Mouse (Mus musculus) C2C12 (cell line): ENCODE results near the gene Pawr. TPM values are rescaled to one million over a fixed set of nuclear protein-coding genes. Genes with fewer than 3 reads are reported as not detected.

Source experiments
- H3K27me3 ChIP-seq: one replicate; pipeline ENCODE4 v1.6.1; 2011; ENCODE audit not compliant: control insufficient read depth, insufficient read depth, insufficient read length
- H3K36me3 ChIP-seq: one replicate; pipeline ENCODE4 v1.6.1; 2011; ENCODE audit not compliant: control insufficient read depth, insufficient read depth
- H3K4me3 ChIP-seq: one replicate; pipeline ENCODE4 v1.5.1; 2011; ENCODE audit warnings: mild to moderate bottlenecking, control low read depth; ENCODE audit not compliant: poor library complexity, insufficient read depth, severe bottlenecking
- H3K79me2 ChIP-seq: one replicate; pipeline ENCODE4 v1.6.1; 2011; ENCODE audit not compliant: control insufficient read depth, insufficient read depth
- H3K79me3 ChIP-seq: one replicate; pipeline ENCODE4 v1.6.1; 2011; ENCODE audit warnings: low read depth, control low read depth
- H3ac ChIP-seq: one replicate; pipeline ENCODE3; 2011; ENCODE audit warnings: low read depth; ENCODE audit not compliant: control insufficient read depth, insufficient read length
- CEBPB ChIP-seq: IDR thresholded peaks from one replicate; pipeline ENCODE4 v1.6.1; 2011; ENCODE audit warnings: low read depth, mild to moderate bottlenecking, control low read depth, moderate library complexity
- CTCF ChIP-seq: IDR thresholded peaks from one replicate; pipeline ENCODE4 v1.5.1; 2011; ENCODE audit not compliant: control insufficient read depth, insufficient read depth, insufficient read length
- FOSL1 ChIP-seq: IDR thresholded peaks from one replicate; pipeline ENCODE4 v1.8.0; 2011; ENCODE audit warnings: mild to moderate bottlenecking, low read length; ENCODE audit not compliant: poor library complexity, insufficient read depth, severe bottlenecking
- MAX ChIP-seq: IDR thresholded peaks from one replicate; pipeline ENCODE4 v1.6.1; 2011; ENCODE audit warnings: mild to moderate bottlenecking, control low read depth
- MYOD1 ChIP-seq: IDR thresholded peaks from one replicate; pipeline ENCODE4 v1.6.1; 2011; ENCODE audit warnings: low read depth; ENCODE audit not compliant: control insufficient read depth, insufficient read length
- MYOG ChIP-seq: IDR thresholded peaks from one replicate; pipeline ENCODE4 v1.6.1; 2011; ENCODE audit not compliant: control insufficient read depth, insufficient read length; ENCODE audit errors: extremely low read depth
- USF1 ChIP-seq: IDR thresholded peaks from one replicate; pipeline ENCODE4 v1.6.1; 2011; ENCODE audit warnings: low read depth, mild to moderate bottlenecking, control low read depth, moderate library complexity
- polyA plus RNA-seq: library from polyadenylated mRNA; unstranded; fragments of >200 nt; fragmentation: generic; extraction: Trizol; gene quantifications from one replicate; pipeline ENCODE4 v1.2.1, GENCODE M21; 2012; ENCODE audit warnings: missing spikeins

Pawr gene
- polyA plus RNA-seq, 1 experiment: 4.2 TPM

- no peak overlapping the region for H3ac ChIP-seq
- no peak overlapping the region for H3K4me3 ChIP-seq
- H3K27me3 ChIP-seq: no peaks in the 10 kb centered on the region
- H3K79me2 ChIP-seq: no peaks in the 10 kb centered on the region
- no peaks in the 10 kb centered on the region for H3K36me3 ChIP-seq
- TF ChIP-seq FOSL1: no peak
- no peak for TF ChIP-seq CEBPB
- no peak for TF ChIP-seq MAX
- TF ChIP-seq USF1: no peak
- TF ChIP-seq CTCF: no peak
- TF ChIP-seq MYOG: no peak
- TF ChIP-seq MYOD1: no peak
- no peaks in the 10 kb centered on the region for H3K79me3 ChIP-seq
Measured at GRCm38 (mm10) chr10:108443931-108444876, 112.3 kb downstream of the Pawr start.

- H3K79me3 ChIP-seq: no peaks in the 10 kb centered on the region
- no peak overlapping the region for H3ac ChIP-seq
- TF ChIP-seq MYOD1 (no peak), FOSL1 (no peak), CEBPB (peak; percentile 15), MYOG (no peak), USF1 (no peak), MAX (no peak)
- no peaks in the 10 kb centered on the region for H3K36me3 ChIP-seq
- no peaks in the 10 kb centered on the region for H3K79me2 ChIP-seq
- H3K27me3 ChIP-seq: no peaks in the 10 kb centered on the region
- no peak overlapping the region for H3K4me3 ChIP-seq
Measured at GRCm38 (mm10) chr10:108445123-108445522, 113.2 kb downstream of the Pawr start.

GRCm38 (mm10) chr10:108445606-108446005 lies 113.7 kb downstream of the Pawr start:
- H3ac ChIP-seq: no peak overlapping the region
- H3K36me3 ChIP-seq: no peaks in the 10 kb centered on the region
- H3K79me2 ChIP-seq: no peaks in the 10 kb centered on the region
- H3K79me3 ChIP-seq: no peaks in the 10 kb centered on the region
- H3K27me3 ChIP-seq: no peaks in the 10 kb centered on the region
- no peak overlapping the region for H3K4me3 ChIP-seq
- no peak for TF ChIP-seq CEBPB
- no peak for TF ChIP-seq FOSL1

- Histone ChIP-seq H3K4me3 (no peak overlapping the region), H3K79me3 (no peaks in the 10 kb centered on the region), H3K79me2 (no peaks in the 10 kb centered on the region), H3ac (peak overlapping the region; percentile 50), H3K36me3 (no peaks in the 10 kb centered on the region), H3K27me3 (no peaks in the 10 kb centered on the region)
- no peak for TF ChIP-seq MYOD1
- no peak for TF ChIP-seq CTCF
- TF ChIP-seq CEBPB: no peak
- no peak for TF ChIP-seq MAX
- no peak for TF ChIP-seq USF1
- no peak for TF ChIP-seq MYOG
- TF ChIP-seq FOSL1: no peak
Measured at GRCm38 (mm10) chr10:108446041-108446931, 114.4 kb downstream of the Pawr start.

GRCm38 (mm10) chr10:108447211-108447610 lies 115.3 kb downstream of the Pawr start:
- H3ac ChIP-seq: no peak overlapping the region
- H3K27me3 ChIP-seq: no peaks in the 10 kb centered on the region
- no peak overlapping the region for H3K4me3 ChIP-seq
- H3K79me3 ChIP-seq: no peaks in the 10 kb centered on the region
- no peaks in the 10 kb centered on the region for H3K79me2 ChIP-seq
- no peak for TF ChIP-seq MYOG
- TF ChIP-seq MAX: no peak
- TF ChIP-seq USF1: no peak
- no peak for TF ChIP-seq MYOD1
- TF ChIP-seq CEBPB: no peak
- TF ChIP-seq FOSL1: no peak
- TF ChIP-seq CTCF: no peak
- H3K36me3 ChIP-seq: no peaks in the 10 kb centered on the region
